Mouse (Mus musculus): Measurements from ENCODE around the gene Col4a5. TPM values are rescaled to one million over a fixed set of nuclear protein-coding genes. Genes with fewer than 3 reads are reported as not detected.

Col4a5 gene
- polyA plus RNA-seq, 1 experiment = 28.0 TPM

DNA sequence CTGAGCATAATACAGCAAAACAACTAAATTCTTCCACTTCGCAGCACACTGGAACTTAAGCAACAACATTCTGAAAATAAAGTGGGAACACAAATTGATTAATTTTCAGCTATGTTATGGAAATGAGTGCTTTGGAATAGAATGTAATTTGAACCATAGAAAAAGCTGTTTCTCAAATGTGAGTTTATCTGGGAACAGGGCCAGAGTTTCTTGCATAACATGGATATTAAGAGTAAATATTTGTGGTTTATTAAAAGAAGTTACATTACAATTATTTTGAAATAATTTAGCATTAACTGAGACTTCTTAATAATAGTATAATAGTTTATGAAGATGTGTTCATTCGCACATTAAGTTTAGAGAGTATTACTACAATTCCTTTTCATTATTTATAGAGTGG is 72.3 kb downstream of the Col4a5 start:
- no peak overlapping the region for H3K4me3 ChIP-seq (replicated peaks; ENCODE audit: extremely low read depth, low read depth, low read length)
- 73% methylated on average over 2 of the region's 2 CpGs for WGBS
- DNase-seq = no peak
- H3K4me1 ChIP-seq (ENCODE audit: control insufficient read depth, insufficient read depth, low read length) = no peaks in the 10 kb centered on the region
- no peak for TF ChIP-seq CTCF (IDR thresholded peaks at IDR 0.05; ENCODE audit: insufficient read depth, low read length)
- TF ChIP-seq POLR2A (IDR thresholded peaks at IDR 0.05; ENCODE audit: borderline replicate concordance, extremely low read depth, low read depth, low read length) = no peak

- no peaks in the 10 kb centered on the region for H3K4me1 ChIP-seq (ENCODE audit: control insufficient read depth, insufficient read depth, low read length)
- TF ChIP-seq POLR2A (IDR thresholded peaks at IDR 0.05; ENCODE audit: borderline replicate concordance, extremely low read depth, low read depth, low read length) = no peak
- TF ChIP-seq CTCF (IDR thresholded peaks at IDR 0.05; ENCODE audit: insufficient read depth, low read length) = no peak
- DNase-seq = no peak
- 32% methylated on average over 3 of the region's 3 CpGs for WGBS
- no peak overlapping the region for H3K4me3 ChIP-seq (replicated peaks; ENCODE audit: extremely low read depth, low read depth, low read length)
These were observed 115.1 kb downstream of the Col4a5 start for GRCm38 (mm10) chrX:141590242-141590641.

GRCm38 (mm10) chrX:141721725-141722124 is 246.5 kb downstream of the Col4a5 start:
- WGBS = 23% methylated on average over 33 of the region's 33 CpGs
- TF ChIP-seq POLR2A (IDR thresholded peaks at IDR 0.05; ENCODE audit: borderline replicate concordance, extremely low read depth, low read depth, low read length) (no peak), CTCF (IDR thresholded peaks at IDR 0.05; ENCODE audit: insufficient read depth, low read length) (no peak)
- Histone ChIP-seq H3K4me3 (replicated peaks; ENCODE audit: extremely low read depth, low read depth, low read length) (no peak overlapping the region), H3K4me1 (ENCODE audit: control insufficient read depth, insufficient read depth, low read length) (no peaks in the 10 kb centered on the region)
- DNase-seq = no peak

DNA sequence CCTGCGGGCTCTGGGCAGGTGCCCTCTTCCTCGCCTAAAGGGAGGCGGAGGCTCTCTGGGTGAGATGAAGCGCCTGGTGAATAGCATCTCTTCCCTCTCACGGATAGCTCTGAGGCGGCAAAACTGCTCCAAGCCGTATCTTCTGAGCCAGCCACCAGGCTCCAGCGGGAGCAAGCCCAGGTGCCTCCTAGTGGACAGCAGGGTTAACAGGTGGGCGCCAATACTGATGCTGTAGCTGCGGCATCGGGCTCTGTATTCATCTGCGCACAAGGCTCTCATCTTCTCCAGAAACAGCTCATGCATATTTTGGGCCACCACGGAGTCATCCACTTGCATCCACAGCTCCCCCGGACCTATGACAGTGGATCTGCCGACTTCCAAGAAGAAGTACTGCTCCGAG is 248.8 kb downstream of the Col4a5 start:
- DNase-seq = no peak
- Histone ChIP-seq H3K4me1 (ENCODE audit: control insufficient read depth, insufficient read depth, low read length) (no peaks in the 10 kb centered on the region), H3K4me3 (replicated peaks; ENCODE audit: extremely low read depth, low read depth, low read length) (no peak overlapping the region)
- 29% methylated on average over 16 of the region's 16 CpGs for WGBS
- TF ChIP-seq POLR2A (IDR thresholded peaks at IDR 0.05; ENCODE audit: borderline replicate concordance, extremely low read depth, low read depth, low read length) = no peak

- H3K4me3 ChIP-seq (replicated peaks; ENCODE audit: extremely low read depth, low read depth, low read length) = no peak overlapping the region
- no peak for DNase-seq
- H3K4me1 ChIP-seq (ENCODE audit: control insufficient read depth, insufficient read depth, low read length) = no peaks in the 10 kb centered on the region
- TF ChIP-seq POLR2A (IDR thresholded peaks at IDR 0.05; ENCODE audit: borderline replicate concordance, extremely low read depth, low read depth, low read length) (no peak), CTCF (IDR thresholded peaks at IDR 0.05; ENCODE audit: insufficient read depth, low read length) (no peak)
- WGBS = 36% methylated on average over 52 of the region's 52 CpGs
These were observed 249.3 kb downstream of the Col4a5 start for GRCm38 (mm10) chrX:141724391-141724891.

GRCm38 (mm10) chrX:141724937-141725918 is 250.0 kb downstream of the Col4a5 start, which contains the start of gene Irs4:
Gene Irs4 (minus strand): TSS chrX:141725263.
- H3K4me1 ChIP-seq (ENCODE audit: control insufficient read depth, insufficient read depth, low read length) = no peaks in the 10 kb centered on the region
- WGBS = 25% methylated on average over 51 of the region's 51 CpGs
- no peak for DNase-seq
- H3K4me3 ChIP-seq (replicated peaks; ENCODE audit: extremely low read depth, low read depth, low read length) = no peak within 1 kb of the TSS
- TF ChIP-seq CTCF (IDR thresholded peaks at IDR 0.05; ENCODE audit: insufficient read depth, low read length) (no peak), POLR2A (IDR thresholded peaks at IDR 0.05; ENCODE audit: borderline replicate concordance, extremely low read depth, low read depth, low read length) (no peak)

DNA sequence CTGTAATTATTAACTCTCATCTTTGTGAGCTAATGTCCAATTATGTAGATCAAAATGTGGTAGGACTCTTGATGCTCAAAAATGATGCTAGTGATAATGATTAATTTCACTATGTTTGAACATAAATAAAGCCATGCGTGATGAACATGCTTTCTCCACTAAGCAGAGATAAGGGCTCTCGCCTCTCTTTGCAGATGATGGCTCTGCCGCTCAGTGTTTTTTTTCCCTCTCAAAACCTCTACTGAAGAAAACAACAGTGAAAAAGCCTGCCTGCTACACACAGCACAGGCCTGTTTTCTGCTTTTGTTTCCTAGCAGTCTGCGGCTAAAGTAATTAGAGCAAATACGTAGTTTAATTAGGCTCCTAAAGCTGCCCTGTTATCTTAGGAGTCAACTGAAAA is 254.4 kb downstream of the Col4a5 start:
- H3K4me3 ChIP-seq (replicated peaks; ENCODE audit: extremely low read depth, low read depth, low read length) = no peak overlapping the region
- 63% methylated on average over 5 of the region's 5 CpGs for WGBS
- no peak for TF ChIP-seq CTCF (IDR thresholded peaks at IDR 0.05; ENCODE audit: insufficient read depth, low read length)
- TF ChIP-seq POLR2A (IDR thresholded peaks at IDR 0.05; ENCODE audit: borderline replicate concordance, extremely low read depth, low read depth, low read length) = no peak
- no peaks in the 10 kb centered on the region for H3K4me1 ChIP-seq (ENCODE audit: control insufficient read depth, insufficient read depth, low read length)
- no peak for DNase-seq

Other genes starting within 250 kb of the Col4a5 start
- 5.0 and 7.3 TPM in 2 replicates for gene Col4a6, start 1.3 kb upstream of the Col4a5 start, polyA plus RNA-seq (2012; rRNA removed)
- gene Irs4, start 249.9 kb downstream of the Col4a5 start, polyA plus RNA-seq (2012; rRNA removed) = not detected in 2 replicates

Measured in lung, adult 2 months (tissue).